28 mouse cellular contexts compared by ENCODE assay signal in genomic region chr1:51268225-51268624, GRCm38 (mm10). TPM values are rescaled to one million over a fixed set of nuclear protein-coding genes. Genes with fewer than 3 reads are reported as not detected.
A peak's percentile ranks its signal among the peaks of the same experiment; 100 is the strongest.
DNase-seq lines count a peak whose midpoint lies in the region; ATAC-seq and TF ChIP-seq lines count a peak whose summit lies in the region.
"Had no signal": no experiment of that assay in that cellular context is flagged by ENCODE, and none has a peak within 500 bp of the region (broad histone marks: within the 10 kb centered on the region; RNA-seq: fewer than 3 reads in every experiment).

No protein-coding gene starts in this region.

- no peak for DNase-seq in heart, embryonic 10.5 days (ENCODE audit: low spot score)
- DNase-seq in heart, postnatal 10 days, result no peak
- DNase-seq in heart, postnatal 36 days, result no peak
- peak; percentile 28 for DNase-seq in lung, postnatal 25 days (ENCODE audit: low spot score)
- DNase-seq in lung, postnatal 10 days, result no peak
- DNase-seq in heart, postnatal 0 days (ENCODE audit: low spot score), result no peak
- DNase-seq in left cerebral cortex, postnatal 10 days (ENCODE audit: extremely low spot score in 1 of 2, low spot score in 2 of 2), result no peak
- DNase-seq: adrenal gland, postnatal 14 days; cerebellum, adult 11-12 months; cerebellum, adult 9-11 months; embryo, embryonic 11 days; gastrocnemius, postnatal 25 days; kidney, adult 11 months; kidney, postnatal 25 days; retina, postnatal 1 day; right cerebral cortex, postnatal 14 days; thymus, postnatal 4 days had no signal

- H3K4me2 ChIP-seq in heart, embryonic 15.5 days, result no peak overlapping the region
- no peak overlapping the region for H3K4me2 ChIP-seq in heart, postnatal 0 days (ENCODE audit: low read depth, low read length)
- H3K4me2 ChIP-seq: embryonic facial prominence, embryonic 15.5 days; forebrain, embryonic 13.5 days; hindbrain, embryonic 14.5 days; limb, embryonic 13.5 days; liver, embryonic 11.5 days; midbrain, embryonic 15.5 days; neural tube, embryonic 15.5 days had no signal

- no peak overlapping the region for H3K9ac ChIP-seq in heart, embryonic 15.5 days
- H3K9ac ChIP-seq in heart, postnatal 0 days (replicated peaks; ENCODE audit: low read depth, low read length), result no peak overlapping the region
- H3K9ac ChIP-seq: embryonic facial prominence, embryonic 15.5 days; forebrain, embryonic 13.5 days; hindbrain, embryonic 14.5 days; limb, embryonic 13.5 days; midbrain, embryonic 15.5 days; neural tube, embryonic 15.5 days had no signal

- TF ChIP-seq EP300 in heart, postnatal 0 days (IDR thresholded peaks at IDR 0.05; ENCODE audit: low read depth), result no peak

- H3K27ac ChIP-seq in heart, embryonic 10.5 days, result peak overlapping the region; percentile 84
- peak overlapping the region; percentile 90 for H3K27ac ChIP-seq in heart, embryonic 15.5 days
- peak overlapping the region; percentile 92 for H3K27ac ChIP-seq in heart, postnatal 0 days (ENCODE audit: low read depth)
- H3K27ac ChIP-seq: forebrain, embryonic 13.5 days; hindbrain, embryonic 14.5 days; midbrain, embryonic 10.5 days; midbrain, embryonic 15.5 days; neural tube, embryonic 15.5 days had no signal

- 60% methylated on average over 2 of the region's 2 CpGs for WGBS in heart, embryonic 10.5 days
- WGBS in heart, embryonic 15.5 days, result 42% methylated on average over 2 of the region's 2 CpGs
- WGBS in heart, postnatal 0 days, result 52% methylated on average over 2 of the region's 2 CpGs

- no peaks in the 10 kb centered on the region for H3K27me3 ChIP-seq in heart, embryonic 10.5 days (ENCODE audit: insufficient read depth, poor library complexity, severe bottlenecking)
- H3K27me3 ChIP-seq in heart, embryonic 15.5 days, result no peaks in the 10 kb centered on the region
- H3K27me3 ChIP-seq in heart, postnatal 0 days (ENCODE audit: control insufficient read depth, insufficient read depth, low read length), result no peaks in the 10 kb centered on the region
- H3K27me3 ChIP-seq: embryonic facial prominence, embryonic 15.5 days; limb, embryonic 13.5 days; midbrain, embryonic 15.5 days; neural tube, embryonic 15.5 days had no signal

- no peak for ATAC-seq in heart, embryonic 15.5 days (replicated peaks; ENCODE audit: insufficient number of reproducible peaks, insufficient read depth, low FRiP score, low read depth)
- no peak for ATAC-seq in heart, postnatal 0 days (ENCODE audit: insufficient read depth, low read depth)
- ATAC-seq: CD4-positive, CD25-positive, alpha-beta regulatory T cell, adult 4 months; forebrain, embryonic 13.5 days; midbrain, embryonic 15.5 days had no signal

- peaks cover 58% of the 10 kb centered on the region for H3K4me1 ChIP-seq in heart, embryonic 10.5 days
- H3K4me1 ChIP-seq in heart, embryonic 15.5 days (replicated peaks), result peaks cover 74% of the 10 kb centered on the region
- H3K4me1 ChIP-seq in heart, postnatal 0 days (ENCODE audit: control insufficient read depth, insufficient read depth), result peaks cover 64% of the 10 kb centered on the region
- H3K4me1 ChIP-seq: midbrain, embryonic 15.5 days had no signal

- H3K4me3 ChIP-seq in heart, embryonic 10.5 days, result no peak overlapping the region
- H3K4me3 ChIP-seq in heart, embryonic 15.5 days, result no peak overlapping the region
- H3K4me3 ChIP-seq in heart, postnatal 0 days (ENCODE audit: low read depth, low read length), result no peak overlapping the region
- H3K4me3 ChIP-seq: embryonic facial prominence, embryonic 15.5 days; forebrain, embryonic 13.5 days; left cerebral cortex, adult 2 months; limb, embryonic 13.5 days; midbrain, embryonic 10.5 days; midbrain, embryonic 15.5 days; neural tube, embryonic 15.5 days had no signal

- no peaks in the 10 kb centered on the region for H3K36me3 ChIP-seq in heart, embryonic 10.5 days
- no peaks in the 10 kb centered on the region for H3K36me3 ChIP-seq in heart, embryonic 15.5 days
- no peaks in the 10 kb centered on the region for H3K36me3 ChIP-seq in heart, postnatal 0 days (replicated peaks; ENCODE audit: control insufficient read depth, insufficient read depth, low read length)
- H3K36me3 ChIP-seq: embryonic facial prominence, embryonic 15.5 days; limb, embryonic 13.5 days; midbrain, embryonic 10.5 days; midbrain, embryonic 15.5 days; neural tube, embryonic 15.5 days had no signal

- intact Hi-C loops in heart, postnatal 10 days (cut with DNase I), result loop anchor here (5.0 kb wide), 2 partner anchors 121 to 161 kb away; no protein-coding TSS in a partner anchor
- intact Hi-C loops in heart, postnatal 36 days (cut with DNase I), result loop anchor here (5.0 kb wide), 1 partner anchor 161 kb away; no protein-coding TSS in a partner anchor
- intact Hi-C loops in left cerebral cortex, postnatal 10 days (cut with DNase I), result loop anchor here (10.0 kb wide), 1 partner anchor 303 kb away; no protein-coding TSS in a partner anchor

- H3K9me3 ChIP-seq in heart, embryonic 10.5 days, result no peaks in the 10 kb centered on the region
- no peaks in the 10 kb centered on the region for H3K9me3 ChIP-seq in heart, embryonic 15.5 days (replicated peaks)
- H3K9me3 ChIP-seq in heart, postnatal 0 days (replicated peaks; ENCODE audit: control insufficient read depth, low read length), result no peaks in the 10 kb centered on the region
- H3K9me3 ChIP-seq: embryonic facial prominence, embryonic 15.5 days; forebrain, embryonic 13.5 days; limb, embryonic 13.5 days; midbrain, embryonic 10.5 days; midbrain, embryonic 15.5 days; neural tube, embryonic 15.5 days had no signal

- no peak for TF ChIP-seq CTCF in heart, postnatal 0 days (IDR thresholded peaks at IDR 0.05; ENCODE audit: low read depth)

RNA-seq across cellular contexts. Expression of gene Cavin2, which starts 20.7 kb away (rescaled TPM):
- 53.5 and 88.3 TPM in 2 replicates for polyA plus RNA-seq in heart, embryonic 10.5 days (2016; fragmentation: Nextera tagmentation; extraction: Ambion mirVana)
- total RNA-seq in heart, postnatal 10 days (2021), result 100 to 1,000 TPM; 208 to 218 TPM
- 182 and 194 TPM in 2 replicates for polyA plus RNA-seq in heart, embryonic 15.5 days (2015; fragmentation: Nextera tagmentation; extraction: Ambion mirVana)
- 100 to 1,000 TPM; 143 to 146 TPM for total RNA-seq in heart, postnatal 36 days (2021)
- total RNA-seq in heart, postnatal 0 days (2014; rRNA removed; ENCODE audit: low replicate concordance), result 185 and 253 TPM in 2 replicates
- 190 and 192 TPM in 2 replicates for polyA plus RNA-seq in heart, postnatal 0 days (2015; fragmentation: Nextera tagmentation; extraction: Ambion mirVana)
- 1 to 10 TPM; 5.8 to 7.8 TPM for total RNA-seq in left cerebral cortex, postnatal 10 days (2021)
- polyA plus RNA-seq: CD4-positive, CD25-positive, alpha-beta regulatory T cell, adult 4 months had no signal

Comparison
In these comparisons a context has a peak if more than half of its experiments do, and no peak if none do; other contexts are left out.
1. RNA of gene Cavin2, which starts 20.7 kb away (total RNA-seq): 208 to 218 TPM in heart, postnatal 10 days, 185 to 253 TPM in heart, postnatal 0 days and 143 to 146 TPM in heart, postnatal 36 days; 5.8 to 7.8 TPM in left cerebral cortex, postnatal 10 days; every median in the first group is over 10 times any median in the second.
2. Peak in every context shown above with its lines, with median percentiles within 50 percentile points of each other: H3K27ac ChIP-seq.